Mouse (Mus musculus): ENCODE results near the gene Trim72. TPM values are rescaled to one million over a fixed set of nuclear protein-coding genes. Genes with fewer than 3 reads are reported as not detected.

Gene Trim72
- 1.7 and 1.8 TPM in 2 replicates for polyA plus RNA-seq (2015; fragmentation: Nextera tagmentation; extraction: Ambion mirVana)

DNA sequence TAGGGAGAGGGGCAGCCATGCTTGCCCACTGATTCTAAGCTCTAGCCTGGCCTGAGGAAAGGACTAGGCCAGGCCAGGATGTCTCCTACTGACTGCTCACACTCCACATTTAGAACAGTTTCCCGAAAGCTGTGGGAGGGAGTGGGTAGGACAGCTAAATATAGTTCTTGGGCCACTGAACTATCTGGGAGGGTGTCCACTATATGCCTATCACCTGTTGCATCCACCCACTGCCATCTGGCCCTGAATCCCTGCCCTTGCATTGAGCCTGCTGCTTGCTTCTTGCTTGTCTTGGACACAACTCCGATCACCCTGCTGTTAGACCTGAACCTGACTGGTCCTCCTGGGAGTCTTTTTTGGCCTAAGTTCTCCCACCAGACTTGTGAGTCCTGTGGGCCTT is at the start of gene Trim72:
Gene Trim72, plus strand, starts transcription at position 262 of the 400 bp plus-strand sequence.
- Histone ChIP-seq H3K9me3 (no peaks in the 10 kb centered on the region), H3K4me3 (peak within 1 kb of the TSS; percentile 36), H3K4me2 (replicated peaks) (peak within 1 kb of the TSS; percentile 60), H3K27me3 (peaks cover 11% of the 10 kb centered on the region; the same call in 1 of the 2 replicates), H3K9ac (peak within 1 kb of the TSS; percentile 59), H3K36me3 (no peaks in the 10 kb centered on the region), H3K4me1 (peaks cover 25% of the 10 kb centered on the region), H3K27ac (peak within 1 kb of the TSS; percentile 58; the same call in 1 of the 2 replicates)
- WGBS, result 86% methylated on average over 2 of the region's 2 CpGs
- ATAC-seq (ENCODE audit: low FRiP score, low read depth), result no peak

DNA sequence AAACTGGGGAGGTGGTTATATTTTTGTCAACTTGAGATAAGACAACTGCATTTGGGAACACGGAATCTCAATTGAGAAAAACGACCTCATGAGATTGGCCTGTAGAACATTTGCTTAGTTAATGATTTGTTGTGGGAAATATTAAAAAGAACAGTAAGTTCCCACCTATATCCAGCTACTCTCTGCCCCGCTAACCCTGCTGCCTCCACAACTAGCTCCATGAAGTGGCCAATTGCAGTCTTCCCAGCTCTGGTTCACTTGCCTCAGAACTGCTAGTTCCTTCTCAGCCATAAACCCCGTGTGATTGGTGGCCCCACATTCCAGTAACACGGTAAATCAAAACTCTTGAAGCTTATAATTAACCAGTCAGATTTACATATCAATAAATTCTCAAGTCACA is 44.4 kb upstream of the Trim72 start:
- H3K4me3 ChIP-seq, result no peak overlapping the region
- H3K36me3 ChIP-seq, result no peaks in the 10 kb centered on the region
- no peaks in the 10 kb centered on the region for H3K27me3 ChIP-seq
- H3K4me1 ChIP-seq, result no peaks in the 10 kb centered on the region
- no peak overlapping the region for H3K9ac ChIP-seq
- WGBS, result 59% methylated on average over 5 of the region's 5 CpGs
- H3K4me2 ChIP-seq (replicated peaks), result no peak overlapping the region
- H3K27ac ChIP-seq, result no peak overlapping the region
- H3K9me3 ChIP-seq, result no peaks in the 10 kb centered on the region
- ATAC-seq (ENCODE audit: low FRiP score, low read depth), result no peak

DNA sequence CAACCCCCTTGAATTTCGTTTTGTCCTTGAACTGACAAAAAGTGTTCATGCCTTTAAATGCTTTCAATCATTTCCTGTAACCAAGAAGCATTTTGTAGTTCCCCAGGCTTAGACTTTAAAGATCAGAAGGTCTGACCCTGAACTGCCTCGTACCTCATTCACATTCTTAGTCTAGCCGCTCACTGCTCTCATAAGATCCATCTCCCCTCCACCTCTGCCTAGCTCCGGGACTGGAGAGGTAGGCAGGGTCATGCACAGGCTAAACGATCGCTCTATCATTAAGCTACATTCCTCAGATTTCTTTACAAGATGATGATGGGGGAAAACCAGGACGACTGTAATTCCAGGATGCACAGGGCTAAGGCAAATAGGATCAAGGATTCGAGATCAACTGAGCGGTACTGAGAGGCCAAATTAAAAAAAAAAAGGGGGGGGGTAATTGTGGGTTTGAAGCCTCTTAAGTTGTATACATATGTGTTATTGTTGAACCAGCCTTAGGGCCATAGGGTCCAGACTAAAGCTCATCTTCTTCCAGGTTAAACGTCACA is 37.3 kb upstream of the Trim72 start:
- H3K27me3 ChIP-seq, result no peaks in the 10 kb centered on the region
- WGBS, result 8% methylated on average over 10 of the region's 10 CpGs
- peak overlapping the region; percentile 67 for H3K4me2 ChIP-seq (replicated peaks)
- peak overlapping the region; percentile 96 for H3K27ac ChIP-seq
- H3K9me3 ChIP-seq, result no peaks in the 10 kb centered on the region
- H3K4me3 ChIP-seq, result peak overlapping the region; percentile 93
- peak overlapping the region; percentile 97 for H3K9ac ChIP-seq
- no peak for ATAC-seq (ENCODE audit: low FRiP score, low read depth)
- H3K36me3 ChIP-seq, result peaks cover 21% of the 10 kb centered on the region
- H3K4me1 ChIP-seq, result peaks cover 24% of the 10 kb centered on the region

DNA sequence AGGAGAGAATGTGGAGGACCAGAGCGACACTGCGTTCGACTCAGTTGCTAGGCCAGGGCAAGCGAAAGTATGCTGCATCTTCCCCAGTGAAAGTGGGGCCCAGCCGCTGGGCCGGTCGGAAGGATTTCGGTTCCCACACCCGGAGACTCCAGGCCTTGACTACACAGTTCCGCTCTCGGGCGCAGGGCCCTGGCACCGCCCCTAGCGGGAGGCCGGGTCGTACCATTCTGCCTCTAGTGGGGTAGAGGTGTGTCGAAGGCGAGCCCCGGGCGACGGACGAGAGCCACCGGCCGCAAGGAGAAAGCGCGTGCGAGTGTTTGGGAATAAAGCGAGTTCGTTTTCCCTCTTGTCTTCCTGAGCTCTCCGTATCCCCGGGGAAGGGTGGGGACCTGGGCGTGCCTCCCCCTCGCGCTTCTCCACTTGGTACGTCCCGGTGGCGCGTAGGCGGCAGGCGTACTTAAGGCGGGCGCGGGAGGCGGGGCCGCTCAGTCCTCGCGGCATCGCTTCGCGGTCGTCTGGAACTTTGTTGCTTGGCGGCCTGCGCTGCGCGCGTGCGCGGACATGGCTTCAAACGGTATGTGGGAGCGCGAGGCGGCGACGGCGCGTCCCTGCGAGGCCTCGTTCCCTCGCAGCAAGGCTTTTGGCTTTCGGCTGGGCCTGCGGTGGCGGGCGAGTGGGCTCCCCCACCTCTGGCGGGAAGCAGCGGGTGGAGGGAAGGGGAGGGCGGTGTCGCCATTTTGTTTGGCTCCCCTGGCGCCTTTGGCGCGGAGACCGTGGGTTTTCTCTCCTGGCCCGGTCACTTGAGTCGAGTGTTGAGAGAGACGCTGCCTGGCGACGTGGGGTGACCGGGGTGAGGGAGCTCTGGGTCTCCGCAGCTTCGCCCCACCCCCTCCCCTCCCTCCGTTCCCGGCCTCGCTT is 36.5 kb upstream of the Trim72 start, which contains the start of gene Fus:
Gene Fus, plus strand, starts transcription at position 454 of the 918 bp plus-strand sequence.
- peak within 1 kb of the TSS; percentile 93 for H3K4me3 ChIP-seq
- H3K4me1 ChIP-seq, result peaks cover 24% of the 10 kb centered on the region
- no peaks in the 10 kb centered on the region for H3K9me3 ChIP-seq
- peaks cover 29% of the 10 kb centered on the region for H3K36me3 ChIP-seq
- peak within 1 kb of the TSS; percentile 92 for H3K4me2 ChIP-seq (replicated peaks)
- H3K27ac ChIP-seq, result peak within 1 kb of the TSS; percentile 96
- peak; percentile 94 for ATAC-seq (ENCODE audit: low FRiP score, low read depth)
- peak within 1 kb of the TSS; percentile 97 for H3K9ac ChIP-seq
- no peaks in the 10 kb centered on the region for H3K27me3 ChIP-seq
- under 1% methylated on average over 87 of the region's 92 CpGs for WGBS

DNA sequence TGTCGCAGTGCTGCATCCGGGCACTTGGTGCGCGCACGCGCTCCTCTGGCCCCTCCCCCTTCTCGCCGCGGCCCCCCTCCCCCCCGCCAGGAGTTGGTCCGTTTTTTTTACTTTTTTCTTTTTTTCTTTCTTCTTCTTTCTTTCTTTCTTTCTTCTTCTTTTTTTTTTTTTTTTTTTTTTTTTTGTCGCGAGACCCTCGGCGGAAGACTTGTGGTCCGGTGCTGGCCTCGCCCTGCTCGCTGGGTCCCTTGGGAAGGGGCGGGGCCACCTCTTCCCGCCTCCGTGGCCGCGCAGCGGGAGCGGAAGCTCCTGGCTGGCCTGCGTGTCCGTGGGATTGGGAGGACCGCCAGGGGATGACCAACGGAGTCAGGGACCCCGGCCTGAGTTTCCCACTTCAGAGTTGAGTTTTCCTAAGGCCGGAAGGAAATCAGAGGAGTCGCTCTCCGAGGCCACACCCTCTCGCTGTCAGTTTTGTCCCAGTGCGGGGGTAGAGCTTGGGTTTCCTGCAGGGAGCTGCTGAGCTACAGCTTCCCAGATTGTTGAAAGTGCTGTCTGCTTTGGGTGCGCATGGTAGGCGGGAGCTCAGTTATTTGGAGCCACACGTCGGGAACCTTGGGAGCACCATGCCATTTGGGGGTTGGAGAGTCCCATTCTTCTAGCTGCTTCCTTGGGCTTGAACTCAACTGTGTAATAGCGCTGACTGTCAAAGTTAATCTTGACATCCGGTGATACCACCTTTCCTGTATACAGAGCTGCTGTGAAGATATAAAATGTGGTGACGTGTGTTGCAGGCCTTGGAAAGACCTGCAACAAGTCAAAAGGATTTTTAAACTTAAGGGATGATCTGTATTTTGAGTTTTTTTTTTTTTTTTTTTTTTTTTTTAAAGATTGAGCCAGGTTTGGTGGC is 35.6 kb upstream of the Trim72 start:
- peaks cover 26% of the 10 kb centered on the region for H3K4me1 ChIP-seq
- peaks cover 39% of the 10 kb centered on the region for H3K36me3 ChIP-seq
- H3K9ac ChIP-seq, result peak overlapping the region; percentile 97
- H3K27me3 ChIP-seq, result no peaks in the 10 kb centered on the region
- H3K27ac ChIP-seq, result peak overlapping the region; percentile 96
- under 1% methylated on average over 40 of the region's 42 CpGs for WGBS
- peak overlapping the region; percentile 93 for H3K4me3 ChIP-seq
- ATAC-seq (ENCODE audit: low FRiP score, low read depth), result peak; percentile 26; the same call in 1 of the 2 replicates
- peak overlapping the region; percentile 92 for H3K4me2 ChIP-seq (replicated peaks)
- H3K9me3 ChIP-seq, result no peaks in the 10 kb centered on the region

DNA sequence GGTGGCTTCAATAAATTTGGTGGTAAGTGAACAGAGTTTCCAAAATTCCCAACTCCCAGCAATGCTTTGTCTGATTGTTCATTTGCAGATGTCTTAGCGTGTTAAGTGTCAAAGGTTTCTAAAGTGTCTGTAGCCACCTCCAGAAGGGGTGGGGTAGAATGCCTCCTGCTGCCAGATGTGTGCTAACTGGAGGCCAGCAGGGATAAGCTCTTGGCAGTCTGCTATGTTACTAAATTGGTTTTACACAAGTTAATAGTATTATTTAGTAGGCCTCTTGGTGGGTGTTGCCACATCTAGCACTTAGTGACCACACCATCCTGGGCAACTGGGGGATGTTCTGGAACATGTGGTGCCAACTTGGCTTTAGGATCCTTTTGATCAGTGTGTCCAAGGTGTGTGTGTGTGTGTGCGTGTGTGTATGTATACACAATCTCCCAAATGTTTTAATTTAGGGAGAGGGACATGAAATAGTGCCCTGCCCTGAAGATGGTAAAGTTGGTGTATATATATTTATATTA is 29.3 kb upstream of the Trim72 start:
- Histone ChIP-seq H3K4me1 (peaks cover 11% of the 10 kb centered on the region), H3K36me3 (peaks cover 98% of the 10 kb centered on the region), H3K4me2 (replicated peaks) (no peak overlapping the region), H3K4me3 (no peak overlapping the region), H3K9me3 (no peaks in the 10 kb centered on the region), H3K27me3 (no peaks in the 10 kb centered on the region), H3K9ac (no peak overlapping the region), H3K27ac (no peak overlapping the region)
- no peak for ATAC-seq (ENCODE audit: low FRiP score, low read depth)
- WGBS, result 85% methylated on average over 2 of the region's 2 CpGs

DNA sequence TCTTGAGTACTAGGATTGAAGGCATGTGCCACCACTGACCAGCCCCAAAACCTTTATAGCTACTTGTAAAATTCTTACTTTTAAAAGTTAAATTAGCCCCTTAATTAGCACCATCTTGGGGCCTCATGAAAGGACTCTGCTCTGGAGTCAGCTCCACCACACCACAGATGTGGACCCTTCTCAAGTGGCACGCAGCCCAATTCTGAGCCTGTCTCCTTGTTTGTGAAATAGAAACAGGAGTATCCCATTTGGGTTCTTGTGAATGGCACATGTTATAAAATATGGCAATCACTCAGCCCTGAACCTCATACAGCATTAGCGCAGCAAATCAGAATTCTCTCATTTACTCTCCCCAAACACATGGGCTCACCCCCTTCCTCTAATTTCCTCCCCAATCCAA is 24.9 kb upstream of the Trim72 start:
- H3K27me3 ChIP-seq, result no peaks in the 10 kb centered on the region
- H3K4me1 ChIP-seq, result no peaks in the 10 kb centered on the region
- no peak for ATAC-seq (ENCODE audit: low FRiP score, low read depth)
- no peak overlapping the region for H3K4me3 ChIP-seq
- peaks cover 98% of the 10 kb centered on the region for H3K36me3 ChIP-seq
- no peak overlapping the region for H3K4me2 ChIP-seq (replicated peaks)
- H3K9ac ChIP-seq, result no peak overlapping the region
- 82% methylated on average over 2 of the region's 2 CpGs for WGBS
- no peaks in the 10 kb centered on the region for H3K9me3 ChIP-seq
- no peak overlapping the region for H3K27ac ChIP-seq

DNA sequence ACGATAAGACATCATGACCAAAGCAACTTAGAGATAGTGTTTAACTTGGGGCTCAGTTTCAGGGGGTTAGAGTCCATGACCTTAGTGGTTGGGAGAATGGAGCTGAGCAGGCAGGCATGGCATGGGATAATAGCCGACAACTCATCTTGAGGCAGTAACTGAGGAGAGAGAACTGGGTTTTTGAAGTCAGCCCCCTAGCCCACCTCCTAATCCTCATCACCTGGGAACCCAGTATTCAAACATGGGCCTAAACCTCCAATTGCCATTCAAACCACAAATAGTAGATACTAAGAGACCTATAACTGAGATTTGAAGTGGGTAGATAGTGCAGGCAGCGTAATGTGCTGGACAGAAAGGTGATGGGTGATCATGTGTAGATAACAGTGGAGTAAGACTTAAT is 23.1 kb upstream of the Trim72 start:
- no peak overlapping the region for H3K4me2 ChIP-seq (replicated peaks)
- 94% methylated on average over 3 of the region's 3 CpGs for WGBS
- H3K9me3 ChIP-seq, result no peaks in the 10 kb centered on the region
- ATAC-seq (ENCODE audit: low FRiP score, low read depth), result no peak
- H3K4me3 ChIP-seq, result no peak overlapping the region
- no peak overlapping the region for H3K27ac ChIP-seq
- H3K27me3 ChIP-seq, result no peaks in the 10 kb centered on the region
- peaks cover 97% of the 10 kb centered on the region for H3K36me3 ChIP-seq
- H3K4me1 ChIP-seq, result no peaks in the 10 kb centered on the region
- no peak overlapping the region for H3K9ac ChIP-seq

DNA sequence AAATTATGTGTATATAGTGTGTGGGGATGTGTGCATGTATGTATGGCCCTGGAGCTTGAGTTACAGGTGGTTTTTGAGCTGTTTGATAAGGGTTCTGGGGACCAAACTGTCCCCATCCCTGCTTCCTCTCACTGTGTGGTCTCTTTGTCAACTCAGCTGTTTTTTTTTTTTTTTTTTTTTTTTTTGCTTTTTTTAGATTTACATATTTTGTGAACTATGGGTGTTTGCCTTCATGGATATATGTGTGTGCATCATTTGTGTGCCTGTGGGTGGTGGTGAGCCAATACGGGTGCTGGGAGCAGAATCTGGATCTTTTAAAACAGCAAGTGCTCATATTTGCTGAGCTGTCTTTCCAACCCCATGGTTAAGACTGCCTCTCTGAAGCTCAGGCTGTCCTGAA is 14.8 kb upstream of the Trim72 start:
- no peak for ATAC-seq (ENCODE audit: low FRiP score, low read depth)
- 83% methylated on average over 1 of the region's 1 CpGs for WGBS
- peaks cover 13% of the 10 kb centered on the region for H3K4me1 ChIP-seq
- H3K4me3 ChIP-seq, result no peak overlapping the region
- H3K9me3 ChIP-seq, result no peaks in the 10 kb centered on the region
- peaks cover 71% of the 10 kb centered on the region for H3K36me3 ChIP-seq
- no peak overlapping the region for H3K27ac ChIP-seq
- no peak overlapping the region for H3K9ac ChIP-seq
- H3K4me2 ChIP-seq (replicated peaks), result no peak overlapping the region
- H3K27me3 ChIP-seq, result no peaks in the 10 kb centered on the region

DNA sequence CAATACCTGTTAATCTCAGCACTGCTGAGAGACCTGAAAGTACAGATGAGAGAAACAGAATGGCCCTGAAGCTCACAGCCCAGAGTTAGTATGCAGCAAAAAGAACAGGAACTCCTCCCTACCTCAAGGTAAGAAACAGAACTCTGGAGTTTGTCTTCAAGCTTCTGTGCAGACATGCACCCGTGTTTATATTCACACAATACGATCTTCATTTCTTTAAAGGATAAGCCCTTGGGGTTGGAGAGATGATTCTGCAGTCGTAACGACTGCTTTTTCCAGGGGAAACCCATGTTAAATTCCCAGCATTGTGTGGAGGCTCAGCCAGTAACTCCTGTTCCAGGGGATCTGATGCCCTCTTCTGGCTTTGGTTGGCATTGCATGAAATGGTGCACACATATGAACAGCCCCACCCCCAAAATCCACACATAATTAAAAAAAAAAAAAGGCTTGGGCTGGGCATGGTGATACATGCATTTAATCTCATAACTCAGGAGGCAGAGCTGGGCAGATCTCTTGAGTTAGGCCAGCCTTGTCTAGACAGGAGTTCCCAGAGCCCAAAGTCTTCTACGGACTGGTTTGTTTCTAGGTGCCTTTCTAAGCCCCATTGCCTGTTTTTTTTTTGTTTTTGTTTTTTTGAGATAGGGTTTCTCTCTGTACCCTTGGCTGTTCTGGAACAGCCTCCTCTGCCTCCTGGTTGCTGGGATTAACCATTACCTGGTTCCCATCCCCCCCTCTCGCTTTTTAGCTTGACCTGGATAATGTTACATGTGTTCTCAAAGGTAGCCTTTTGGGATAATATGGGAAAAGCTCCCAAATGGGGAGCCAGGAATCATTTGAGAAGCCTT is 11.9 kb upstream of the Trim72 start:
- Histone ChIP-seq H3K27me3 (no peaks in the 10 kb centered on the region), H3K9me3 (no peaks in the 10 kb centered on the region), H3K27ac (no peak overlapping the region), H3K9ac (no peak overlapping the region), H3K4me3 (no peak overlapping the region), H3K4me2 (replicated peaks) (no peak overlapping the region), H3K36me3 (peaks cover 42% of the 10 kb centered on the region), H3K4me1 (peaks cover 13% of the 10 kb centered on the region)
- peak; percentile 33; the same call in 1 of the 2 replicates for ATAC-seq (ENCODE audit: low FRiP score, low read depth)
- 48% methylated on average over 6 of the region's 6 CpGs for WGBS
